Mouse (Mus musculus) hindbrain, embryonic 12.5 days (tissue): ENCODE measurements around the gene Pds5a. TPM values are rescaled to one million over a fixed set of nuclear protein-coding genes. Genes with fewer than 3 reads are reported as not detected.
"Not testable (repeated sequence)": the region's sequence is repeated elsewhere in the genome, so short reads cannot be mapped to it uniquely, and the experiment has no call there.

Experiments
- ATAC-seq: fragments of 200-750 bp; cut with Nextera tagmentation; 2 replicates; pipeline ENCODE4 v1.8.0; 2017; ENCODE audit warnings: moderate TSS enrichment; ENCODE audit not compliant: low FRiP score
- H3K27ac ChIP-seq: fragments of 300-500 bp; sonication (generic); 2 replicates; pipeline ENCODE4 v1.5.1; 2016; ENCODE audit warnings: mild to moderate bottlenecking
- H3K27me3 ChIP-seq: fragments of 300-500 bp; sonication (generic); 2 replicates; pipeline ENCODE4 v1.6.1; 2016; ENCODE audit warnings: mild to moderate bottlenecking
- H3K36me3 ChIP-seq: fragments of 300-500 bp; sonication (generic); 2 replicates; pipeline ENCODE4 v1.6.1; 2016; ENCODE audit warnings: mild to moderate bottlenecking
- H3K4me1 ChIP-seq: fragments of 300-500 bp; sonication (generic); 2 replicates; pipeline ENCODE4 v1.6.1; 2016
- H3K4me2 ChIP-seq: fragments of 300-500 bp; sonication (generic); replicated peaks from 2 replicates; pipeline ENCODE4 v1.6.1; 2016; ENCODE audit warnings: mild to moderate bottlenecking
- H3K4me3 ChIP-seq: fragments of 300-500 bp; sonication (generic); 2 replicates; pipeline ENCODE4 v1.5.1; 2016; ENCODE audit warnings: mild to moderate bottlenecking
- H3K9ac ChIP-seq: fragments of 300-500 bp; sonication (generic); 2 replicates; pipeline ENCODE4 v1.6.1; 2016; ENCODE audit warnings: mild to moderate bottlenecking, moderate library complexity
- H3K9me3 ChIP-seq: fragments of 300-500 bp; sonication (generic); replicated peaks from 2 replicates; pipeline ENCODE4 v1.6.1; 2016; ENCODE audit warnings: mild to moderate bottlenecking
- WGBS: fragments of 180-500 bp; shearing (Covaris S2); methylation state at CpG from one replicate; pipeline ENCODE4 v1.1.7; 2016; 5-methylcytosine and 5-hydroxymethylcytosine counted together
- polyA plus RNA-seq: library from polyadenylated mRNA; unstranded; fragments of >200 nt; fragmentation: Nextera tagmentation; extraction: Ambion mirVana; gene quantifications from 2 replicates; pipeline ENCODE4 v1.2.1, GENCODE M21; 2016

The Pds5a gene
- 102 and 109 TPM in 2 replicates for polyA plus RNA-seq

GRCm38 (mm10) chr5:65697836-65698758 lies at the start of gene Pds5a:
TSS of gene Pds5a (minus strand) at chr5:65698273.
- Histone ChIP-seq H3K4me1 (peaks cover 24% of the 10 kb centered on the region), H3K27ac (peak within 1 kb of the TSS; percentile 97), H3K27me3 (no peaks in the 10 kb centered on the region), H3K4me2 (peak within 1 kb of the TSS; percentile 59), H3K4me3 (peak within 1 kb of the TSS; percentile 73), H3K9ac (peak within 1 kb of the TSS; percentile 92), H3K9me3 (no peaks in the 10 kb centered on the region), H3K36me3 (no peaks in the 10 kb centered on the region)
- under 1% methylated on average over 90 of the region's 140 CpGs for WGBS
- peak; percentile 95 for ATAC-seq

- ATAC-seq: no peak
- H3K27me3 ChIP-seq: no peaks in the 10 kb centered on the region
- 83% methylated on average over 5 of the region's 5 CpGs for WGBS
Observed at GRCm38 (mm10) chr5:65746908-65747307, 48.8 kb upstream of the Pds5a start.

GRCm38 (mm10) chr5:65739366-65739765 lies 41.3 kb upstream of the Pds5a start:
- no peak for ATAC-seq
- Histone ChIP-seq H3K27ac (no peak overlapping the region), H3K27me3 (no peaks in the 10 kb centered on the region), H3K4me1 (no peaks in the 10 kb centered on the region), H3K4me2 (no peak overlapping the region), H3K4me3 (no peak overlapping the region), H3K9ac (no peak overlapping the region), H3K36me3 (no peaks in the 10 kb centered on the region), H3K9me3 (no peaks in the 10 kb centered on the region)
- 91% methylated on average over 3 of the region's 3 CpGs for WGBS

More at GRCm38 (mm10) chr5:65746908-65747307, 48.8 kb upstream of the Pds5a start:
- Histone ChIP-seq H3K9me3 (no peaks in the 10 kb centered on the region), H3K9ac (no peak overlapping the region), H3K4me3 (no peak overlapping the region), H3K27ac (no peak overlapping the region), H3K4me1 (no peaks in the 10 kb centered on the region; the same call in 1 of the 2 replicates), H3K4me2 (no peak overlapping the region), H3K36me3 (no peaks in the 10 kb centered on the region)

GRCm38 (mm10) chr5:65735601-65736000 lies 37.5 kb upstream of the Pds5a start:
- H3K9me3 ChIP-seq: no peaks in the 10 kb centered on the region
- no peaks in the 10 kb centered on the region for H3K27me3 ChIP-seq
- no peak overlapping the region for H3K4me3 ChIP-seq
- H3K36me3 ChIP-seq: no peaks in the 10 kb centered on the region
- no peak for ATAC-seq
- H3K9ac ChIP-seq: no peak overlapping the region
- no peak overlapping the region for H3K4me2 ChIP-seq
- H3K27ac ChIP-seq: no peak overlapping the region
- WGBS: 88% methylated on average over 2 of the region's 2 CpGs
- H3K4me1 ChIP-seq: no peaks in the 10 kb centered on the region; the same call in 1 of the 2 replicates

- Histone ChIP-seq H3K9me3 (no peaks in the 10 kb centered on the region), H3K4me3 (no peak overlapping the region), H3K27ac (no peak overlapping the region), H3K27me3 (no peaks in the 10 kb centered on the region), H3K36me3 (no peaks in the 10 kb centered on the region), H3K4me1 (no peaks in the 10 kb centered on the region; the same call in 1 of the 2 replicates), H3K9ac (no peak overlapping the region), H3K4me2 (no peak overlapping the region)
- 68% methylated on average over 9 of the region's 9 CpGs for WGBS
- ATAC-seq: no peak
Observed at GRCm38 (mm10) chr5:65731173-65732007, 33.3 kb upstream of the Pds5a start.

- no peaks in the 10 kb centered on the region for H3K36me3 ChIP-seq
- H3K4me1 ChIP-seq: peaks cover 6% of the 10 kb centered on the region; the same call in 1 of the 2 replicates
- H3K4me3 ChIP-seq: peak overlapping the region; percentile 37
- H3K9ac ChIP-seq: peak overlapping the region; percentile 58
- ATAC-seq: peak; percentile 85
- no peaks in the 10 kb centered on the region for H3K9me3 ChIP-seq
- 1% methylated on average over 23 of the region's 23 CpGs for WGBS
- H3K4me2 ChIP-seq: peak overlapping the region; percentile 70
- H3K27ac ChIP-seq: peak overlapping the region; percentile 76
- H3K27me3 ChIP-seq: no peaks in the 10 kb centered on the region
Observed at GRCm38 (mm10) chr5:65724311-65725054, 26.4 kb upstream of the Pds5a start.

GRCm38 (mm10) chr5:65718368-65718767 lies 20.3 kb upstream of the Pds5a start:
- no peak for ATAC-seq
- 38% methylated on average over 3 of the region's 3 CpGs for WGBS

GRCm38 (mm10) chr5:65717903-65718211 lies 19.8 kb upstream of the Pds5a start:
- not testable (repeated sequence) for ATAC-seq, H3K27ac ChIP-seq, H3K36me3 ChIP-seq, H3K4me2 ChIP-seq, H3K4me3 ChIP-seq, H3K4me1 ChIP-seq, H3K27me3 ChIP-seq, H3K9ac ChIP-seq, H3K9me3 ChIP-seq
- 94% methylated on average over 8 of the region's 8 CpGs for WGBS

More at GRCm38 (mm10) chr5:65718368-65718767, 20.3 kb upstream of the Pds5a start:
- no peaks in the 10 kb centered on the region for H3K36me3 ChIP-seq
- H3K27ac ChIP-seq: no peak overlapping the region
- H3K27me3 ChIP-seq: no peaks in the 10 kb centered on the region
- H3K9me3 ChIP-seq: no peaks in the 10 kb centered on the region
- H3K9ac ChIP-seq: no peak overlapping the region
- H3K4me1 ChIP-seq: no peaks in the 10 kb centered on the region
- no peak overlapping the region for H3K4me3 ChIP-seq
- no peak overlapping the region for H3K4me2 ChIP-seq

GRCm38 (mm10) chr5:65717063-65717902 lies 19.2 kb upstream of the Pds5a start:
- no peak for ATAC-seq
- Histone ChIP-seq H3K27ac (no peak overlapping the region), H3K9me3 (no peaks in the 10 kb centered on the region), H3K9ac (no peak overlapping the region), H3K4me1 (no peaks in the 10 kb centered on the region), H3K4me2 (no peak overlapping the region), H3K36me3 (no peaks in the 10 kb centered on the region), H3K27me3 (no peaks in the 10 kb centered on the region), H3K4me3 (no peak overlapping the region)
- WGBS: 85% methylated on average over 18 of the region's 18 CpGs

- no peak overlapping the region for H3K27ac ChIP-seq
- H3K4me3 ChIP-seq: no peak overlapping the region
- no peak overlapping the region for H3K9ac ChIP-seq
- no peak for ATAC-seq
- no peaks in the 10 kb centered on the region for H3K9me3 ChIP-seq
- WGBS: 88% methylated on average over 6 of the region's 6 CpGs
- H3K27me3 ChIP-seq: no peaks in the 10 kb centered on the region
- H3K4me2 ChIP-seq: no peak overlapping the region
- H3K36me3 ChIP-seq: no peaks in the 10 kb centered on the region
- H3K4me1 ChIP-seq: no peaks in the 10 kb centered on the region
Observed at GRCm38 (mm10) chr5:65715084-65715483, 17.0 kb upstream of the Pds5a start.

- no peak overlapping the region for H3K9ac ChIP-seq
- H3K9me3 ChIP-seq: no peaks in the 10 kb centered on the region
- no peak overlapping the region for H3K4me2 ChIP-seq
- 97% methylated on average over 1 of the region's 1 CpGs for WGBS
- H3K4me1 ChIP-seq: no peaks in the 10 kb centered on the region
- H3K36me3 ChIP-seq: no peaks in the 10 kb centered on the region
- H3K27me3 ChIP-seq: no peaks in the 10 kb centered on the region
- H3K27ac ChIP-seq: no peak overlapping the region
- ATAC-seq: no peak
- no peak overlapping the region for H3K4me3 ChIP-seq
Observed at GRCm38 (mm10) chr5:65711463-65711862, 13.4 kb upstream of the Pds5a start.
